Mouse (Mus musculus) heart, adult 2 months (tissue): ENCODE results near the gene Car5b.

ENCODE experiments used
- CTCF ChIP-seq: fragments of 200-600 bp; IDR thresholded peaks from 2 replicates; pipeline ENCODE4 v1.8.1; 2022; ENCODE audit warnings: antibody characterized with exemption, mild to moderate bottlenecking, moderate library complexity
- POLR2A ChIP-seq: fragments of 200-500 bp; IDR thresholded peaks from 2 replicates; pipeline ENCODE4 v1.6.1; 2011; ENCODE audit warnings: mild to moderate bottlenecking, low read depth, low read length, control low read depth; ENCODE audit not compliant: insufficient read depth

GRCm38 (mm10) chrX:164068968-164069367, 41.2 kb upstream of the Car5b start:
- TF ChIP-seq CTCF (no peak), POLR2A (no peak)
